Mouse (Mus musculus): ENCODE measurements around the gene Tap2. TPM values are rescaled to one million over a fixed set of nuclear protein-coding genes. Genes with fewer than 3 reads are reported as not detected.

Gene Tap2
- total RNA-seq (2021): 33.2 and 34.9 TPM in 2 replicates
- long read RNA-seq, experiment 1, transcript Tap2-201 (12 exons, 3,442 nt): major isoform, 49 of 61 reads
- long read RNA-seq, experiment 1, partial matches to known transcripts: 7 of 61 reads
- long read RNA-seq, experiment 1, other reads (novel, unspliced or antisense): 2 of 61 reads
- long read RNA-seq, experiment 2, transcript Tap2-201 (12 exons, 3,442 nt): major isoform, 29 of 35 reads
- long read RNA-seq, experiment 2, partial matches to known transcripts: 6 of 35 reads
- long read RNA-seq, experiment 2, other reads (novel, unspliced or antisense): 0 of 35 reads

GRCm38 (mm10) chr17:34203444-34203843 is at the start of gene Tap2:
Gene Tap2, plus strand, starts transcription at chr17:34203527.
- DNase-seq: peak; percentile 17

- no peak for DNase-seq
Measured at GRCm38 (mm10) chr17:34155534-34155933, 47.8 kb upstream of the Tap2 start.

- DNase-seq: no peak
Measured at GRCm38 (mm10) chr17:34164202-34164895, 39.0 kb upstream of the Tap2 start.

GRCm38 (mm10) chr17:34165033-34165730 is 38.1 kb upstream of the Tap2 start:
- peak; percentile 29 for DNase-seq

GRCm38 (mm10) chr17:34169279-34169678 is 34.0 kb upstream of the Tap2 start:
- peak; percentile 68 for DNase-seq

- DNase-seq: no peak
Measured at GRCm38 (mm10) chr17:34170487-34170876, 32.8 kb upstream of the Tap2 start.

- peak; percentile 88 for DNase-seq
Measured at GRCm38 (mm10) chr17:34170877-34171498, 32.3 kb upstream of the Tap2 start.

GRCm38 (mm10) chr17:34172528-34172927 is 30.8 kb upstream of the Tap2 start:
- no peak for DNase-seq

GRCm38 (mm10) chr17:34174075-34174474 is 29.3 kb upstream of the Tap2 start:
- no peak for DNase-seq

- no peak for DNase-seq
Measured at GRCm38 (mm10) chr17:34177179-34177578, 26.1 kb upstream of the Tap2 start.

GRCm38 (mm10) chr17:34179019-34179418 is 24.3 kb upstream of the Tap2 start:
- DNase-seq: no peak

- DNase-seq: no peak
Measured at GRCm38 (mm10) chr17:34179913-34180859, 23.1 kb upstream of the Tap2 start.

GRCm38 (mm10) chr17:34183564-34184219 is 19.6 kb upstream of the Tap2 start:
- DNase-seq: no peak

GRCm38 (mm10) chr17:34185526-34185925 is 17.8 kb upstream of the Tap2 start:
- DNase-seq: no peak

GRCm38 (mm10) chr17:34186885-34187260 is 16.5 kb upstream of the Tap2 start:
- DNase-seq: peak; percentile 34

- peak; percentile 99 for DNase-seq
Measured at GRCm38 (mm10) chr17:34187261-34187916, 15.9 kb upstream of the Tap2 start, which contains the start of the genes Tap1 and Psmb9. Gene Tap1, plus strand, starts transcription at chr17:34187553. Gene Psmb9, minus strand, starts transcription at chr17:34187764.

- peak; percentile 70 for DNase-seq
Measured at GRCm38 (mm10) chr17:34188010-34188409, 15.3 kb upstream of the Tap2 start.

GRCm38 (mm10) chr17:34188986-34189385 is 14.3 kb upstream of the Tap2 start:
- DNase-seq: no peak

GRCm38 (mm10) chr17:34192852-34193251 is 10.5 kb upstream of the Tap2 start:
- no peak for DNase-seq

- no peak for DNase-seq
Measured at GRCm38 (mm10) chr17:34193468-34193867, 9.9 kb upstream of the Tap2 start.

Measured in adrenal gland, postnatal 14 days (tissue).